Mouse (Mus musculus) subcutaneous adipose tissue, adult 2 months (tissue): Measurements from ENCODE around the gene Fam227a. TPM values are rescaled to one million over a fixed set of nuclear protein-coding genes. Genes with fewer than 3 reads are reported as not detected.

Experiments
- polyA plus RNA-seq: library from polyadenylated mRNA; depleted of rRNA; stranded (reverse); fragments of >200 nt; gene quantifications from 2 replicates; pipeline ENCODE4 v1.2.3, GENCODE M21; 2012; ENCODE audit warnings: low replicate concordance; rRNA removed

Fam227a gene
- polyA plus RNA-seq = 1.5 and 2.9 TPM in 2 replicates

DNA sequence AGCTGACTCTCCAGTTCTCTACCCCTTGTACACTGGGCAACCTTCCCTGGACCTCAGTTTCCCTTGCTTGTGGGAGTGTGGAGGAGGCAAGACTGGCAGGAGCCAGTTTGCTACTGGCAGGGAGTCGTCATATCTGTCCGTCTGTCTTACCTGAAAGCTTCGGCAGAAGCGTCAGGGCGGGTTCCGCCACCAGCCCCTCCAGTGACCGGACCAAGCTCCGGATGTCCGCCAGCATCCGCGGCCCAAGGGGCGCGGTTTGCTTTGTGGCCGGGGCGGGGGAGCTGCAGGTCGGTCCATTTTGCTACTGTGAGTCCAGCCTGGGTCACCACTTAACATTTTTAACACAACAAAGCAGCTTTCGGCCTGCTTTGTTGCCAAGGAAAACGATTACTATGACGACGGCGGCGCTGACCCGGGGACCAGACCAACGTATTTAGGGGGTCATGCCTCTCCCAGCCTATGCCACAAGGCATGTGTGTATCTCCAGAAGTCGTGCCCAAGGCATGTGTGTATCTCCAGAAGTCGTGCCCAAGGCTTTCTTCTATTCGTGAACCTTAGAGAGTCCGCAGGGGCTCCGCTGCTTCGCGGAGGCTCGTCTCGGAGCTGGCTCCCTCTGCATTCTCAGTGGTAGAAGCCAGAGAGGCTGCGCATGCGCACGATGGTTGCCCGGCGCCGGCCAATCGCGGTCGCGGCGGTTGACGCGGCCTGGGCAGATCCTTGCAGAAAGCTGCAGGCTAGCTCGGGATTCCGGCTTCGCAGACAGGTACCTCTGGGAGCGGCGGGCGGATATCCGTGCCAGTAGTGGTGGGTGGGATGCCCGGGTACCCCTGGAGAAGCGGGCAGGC lies at the start of gene Fam227a, which contains the start of gene Cby1:
Gene Fam227a, minus strand, starts transcription at position 426 of the 845 bp plus-strand sequence.
Gene Cby1, plus strand, starts transcription at position 669 of the 845 bp plus-strand sequence.

DNA sequence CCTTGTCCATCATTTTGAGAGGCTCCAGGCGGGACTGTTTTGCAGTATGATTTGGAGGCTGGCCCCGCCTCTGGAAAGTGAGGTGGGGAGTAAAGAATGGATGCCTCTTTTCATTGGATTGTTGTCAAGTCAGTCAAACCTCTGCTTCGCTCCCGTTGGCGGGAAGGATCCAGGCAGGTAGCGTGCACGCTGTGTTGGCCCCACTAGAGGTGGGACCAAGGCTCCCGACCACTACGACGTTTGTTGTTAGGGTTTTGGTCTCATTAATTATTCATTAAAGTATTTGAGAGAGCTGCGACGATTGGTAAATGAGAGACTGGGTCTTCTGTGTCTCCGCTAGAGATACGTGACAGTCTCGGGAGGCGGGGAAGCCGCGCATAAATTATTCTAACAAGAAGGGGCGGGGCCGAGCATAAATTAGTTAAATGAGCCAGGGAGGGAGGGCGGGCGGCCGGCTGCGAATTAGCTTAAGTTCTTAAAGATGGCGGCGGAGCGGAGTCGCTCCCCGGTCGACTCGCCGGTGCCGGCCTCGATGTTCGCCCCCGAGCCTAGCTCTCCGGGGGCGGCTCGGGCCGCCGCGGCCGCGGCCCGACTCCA lies 31.8 kb upstream of the Fam227a start, which contains the start of gene Gtpbp1:
Gene Gtpbp1, plus strand, starts transcription at position 420 of the 597 bp plus-strand sequence.

DNA sequence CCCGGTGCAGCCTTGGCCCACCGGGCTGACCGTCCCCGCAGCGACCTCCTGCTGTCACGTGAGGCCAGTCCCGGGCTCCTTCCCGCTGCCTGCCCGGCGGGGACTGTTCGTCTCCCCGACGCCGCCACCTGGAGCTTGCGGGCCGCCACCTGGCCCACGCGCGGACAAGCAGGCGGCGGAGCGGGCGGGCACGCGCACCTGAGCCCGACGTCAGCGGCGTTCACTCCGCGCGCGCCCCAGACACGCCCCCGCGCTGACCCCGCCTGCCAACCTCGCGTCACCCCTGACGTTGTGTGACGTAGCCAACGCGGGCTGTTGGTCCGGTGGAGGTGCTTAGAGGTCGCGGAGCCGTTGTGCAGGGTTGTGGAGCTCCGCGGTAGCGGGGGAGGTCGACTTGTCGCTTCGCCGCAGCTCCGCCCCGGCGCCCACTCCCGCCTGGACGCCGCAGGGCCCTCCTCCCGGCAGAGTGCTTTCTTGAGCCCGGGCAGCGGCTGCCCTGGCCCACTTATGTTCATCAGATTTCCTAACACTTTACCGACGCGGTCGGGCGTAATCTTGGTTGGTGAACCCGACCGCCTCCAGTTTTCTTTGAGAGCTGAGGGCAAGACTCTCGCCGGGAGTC lies 29.0 kb upstream of the Fam227a start, which contains the start of gene Josd1:
Gene Josd1, minus strand, starts transcription at position 274 of the 622 bp plus-strand sequence.

DNA sequence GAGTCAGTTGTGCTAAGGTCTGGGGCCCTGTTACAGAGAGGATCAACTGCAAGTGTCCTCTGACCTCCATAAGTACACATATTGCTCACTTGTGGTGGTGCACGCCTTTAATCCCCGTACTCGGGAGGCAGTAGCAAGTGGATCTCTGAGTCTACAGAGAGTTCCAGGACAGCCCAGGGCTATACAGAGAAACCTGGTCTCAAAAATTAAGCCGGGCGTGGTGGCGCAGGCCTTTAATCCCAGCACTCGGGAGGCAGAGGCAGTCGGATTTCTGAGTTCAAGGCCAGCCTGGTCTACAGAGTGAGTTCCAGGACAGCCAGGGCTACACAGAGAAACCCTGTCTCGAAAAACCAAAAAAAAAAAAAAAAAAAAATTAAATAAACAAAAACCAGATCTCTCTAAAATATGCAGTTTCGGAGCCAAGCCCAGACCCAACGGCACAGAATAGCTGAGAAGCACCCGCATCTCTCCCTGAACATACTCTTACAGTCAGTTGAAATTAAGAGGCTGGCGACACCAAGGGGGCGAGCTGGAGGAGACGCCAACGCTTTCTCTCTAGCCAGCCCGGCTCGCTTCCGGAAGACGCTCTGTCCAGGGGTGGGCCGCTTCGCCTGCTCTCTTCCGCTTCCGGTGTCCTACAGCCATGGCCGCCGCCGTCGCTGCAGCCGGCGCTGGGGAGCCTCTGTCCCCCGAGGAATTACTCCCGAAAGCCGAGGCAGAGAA lies 11.7 kb upstream of the Fam227a start, which contains the start of gene Tomm22:
Gene Tomm22, plus strand, starts transcription at position 613 of the 723 bp plus-strand sequence.

DNA sequence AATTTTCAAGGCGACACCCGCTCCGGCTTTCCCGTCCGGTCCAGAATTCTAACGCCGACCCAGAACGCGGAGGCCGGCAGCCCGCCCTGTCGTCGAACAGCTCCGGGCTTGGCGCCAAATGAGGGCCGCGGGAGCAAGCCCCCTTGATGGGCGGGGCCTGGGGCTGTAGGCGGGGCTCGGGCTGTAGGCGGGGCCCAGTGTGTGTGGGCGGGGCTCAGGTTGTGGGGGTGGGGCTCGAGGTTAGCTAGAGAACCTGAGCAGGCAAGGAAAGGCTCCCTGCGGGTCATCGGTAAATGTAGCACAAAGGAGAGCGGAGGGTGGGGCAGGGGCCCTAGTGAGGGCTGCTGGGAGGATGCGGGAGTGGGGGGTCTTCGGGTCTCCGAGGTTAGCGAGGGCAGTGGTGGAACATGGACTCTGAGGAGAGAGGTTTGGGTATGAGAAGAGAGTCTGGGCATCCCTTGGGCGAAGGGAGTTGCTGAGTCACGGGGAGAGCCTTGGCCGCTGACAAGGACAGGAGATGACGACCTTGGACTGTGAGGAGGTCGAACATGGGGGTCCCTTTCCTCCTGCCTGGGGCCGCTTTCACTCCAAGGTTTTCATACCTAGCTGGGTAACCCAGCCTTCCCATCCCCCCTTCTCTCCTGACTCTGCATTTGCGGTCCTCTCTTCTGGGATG lies 53.6 kb downstream of the Fam227a start, which contains the start of gene Dmc1:
Gene Dmc1, minus strand, starts transcription at position 120 of the 676 bp plus-strand sequence.

Other genes with a start within 250 kb of the Fam227a start
- 93.9 and 123 TPM in 2 replicates for gene Csnk1e, start 203.4 kb downstream of the Fam227a start, polyA plus RNA-seq
- gene Kcnj4, start 153.7 kb downstream of the Fam227a start, polyA plus RNA-seq = 0.28 TPM in 1 of 2 replicates, not detected in the other
- gene Kdelr3, start 142.5 kb downstream of the Fam227a start, polyA plus RNA-seq = 24.8 and 101 TPM in 2 replicates
- 267 and 361 TPM in 2 replicates for gene Ddx17, start 112.2 kb downstream of the Fam227a start, polyA plus RNA-seq
- gene Dmc1, start 53.8 kb downstream of the Fam227a start, polyA plus RNA-seq = 0.11 and 0.93 TPM in 2 replicates
- 10.0 and 15.2 TPM in 2 replicates for gene Cby1, start 243 bp upstream of the Fam227a start, polyA plus RNA-seq
- 44.8 and 56.3 TPM in 2 replicates for gene Tomm22, start 11.9 kb upstream of the Fam227a start, polyA plus RNA-seq
- 24.4 and 34.9 TPM in 2 replicates for gene Josd1, start 29.0 kb upstream of the Fam227a start, polyA plus RNA-seq
- gene Gtpbp1, start 31.9 kb upstream of the Fam227a start, polyA plus RNA-seq = 27.3 and 47.4 TPM in 2 replicates
- gene Sun2, start 83.6 kb upstream of the Fam227a start, polyA plus RNA-seq = 90.4 and 103 TPM in 2 replicates
- gene Dnal4, start 118.9 kb upstream of the Fam227a start, polyA plus RNA-seq = 32.6 and 59.1 TPM in 2 replicates
- gene Nptxr, start 145.8 kb upstream of the Fam227a start, polyA plus RNA-seq = 1.6 and 6.3 TPM in 2 replicates
- 0.39 TPM in 1 of 2 replicates, not detected in the other for gene Npcd, start 175.3 kb upstream of the Fam227a start, polyA plus RNA-seq
- 36.5 and 153 TPM in 2 replicates for gene Cbx6, start 175.7 kb upstream of the Fam227a start, polyA plus RNA-seq
- 41.3 and 41.4 TPM in 2 replicates for gene Apobec3, start 232.7 kb upstream of the Fam227a start, polyA plus RNA-seq